Mouse (Mus musculus) stomach, embryonic 15.5 days (tissue): ENCODE measurements around the gene Cyb5r4. TPM values are rescaled to one million over a fixed set of nuclear protein-coding genes. Genes with fewer than 3 reads are reported as not detected.
"Not testable (repeated sequence)": the region's sequence is repeated elsewhere in the genome, so short reads cannot be mapped to it uniquely, and the experiment has no call there.

Source experiments
- ATAC-seq: fragments of 200-750 bp; cut with Nextera tagmentation; 2 replicates; pipeline ENCODE4 v1.8.0; 2017; ENCODE audit warnings: low read depth, moderate number of reproducible peaks, moderate TSS enrichment; ENCODE audit not compliant: insufficient read depth, low FRiP score
- H3K27ac ChIP-seq: fragments of 300-500 bp; sonication (generic); 2 replicates; pipeline ENCODE4 v1.5.1; 2015; ENCODE audit warnings: mild to moderate bottlenecking, inconsistent platforms
- H3K27me3 ChIP-seq: fragments of 300-500 bp; sonication (generic); replicated peaks from 2 replicates; pipeline ENCODE4 v1.6.1; 2015; ENCODE audit warnings: inconsistent platforms
- H3K36me3 ChIP-seq: fragments of 300-500 bp; sonication (generic); 2 replicates; pipeline ENCODE4 v1.6.1; 2015; ENCODE audit warnings: inconsistent platforms
- H3K4me1 ChIP-seq: fragments of 300-500 bp; sonication (generic); 2 replicates; pipeline ENCODE4 v1.6.1; 2015; ENCODE audit warnings: inconsistent platforms
- H3K4me2 ChIP-seq: fragments of 300-500 bp; sonication (generic); 2 replicates; pipeline ENCODE4 v1.6.1; 2015; ENCODE audit warnings: mild to moderate bottlenecking, inconsistent platforms
- H3K4me3 ChIP-seq: fragments of 300-500 bp; sonication (generic); replicated peaks from 2 replicates; pipeline ENCODE4 v1.5.1; 2015; ENCODE audit warnings: inconsistent platforms
- H3K9ac ChIP-seq: fragments of 300-500 bp; sonication (generic); 2 replicates; pipeline ENCODE4 v1.6.1; 2015; ENCODE audit warnings: inconsistent platforms
- H3K9me3 ChIP-seq: fragments of 300-500 bp; sonication (generic); 2 replicates; pipeline ENCODE4 v1.6.1; 2016; ENCODE audit warnings: inconsistent platforms
- WGBS: fragments of 180-500 bp; shearing (Covaris S2); methylation state at CpG from one replicate; pipeline ENCODE4 v1.1.7; 2015; 5-methylcytosine and 5-hydroxymethylcytosine counted together
- polyA plus RNA-seq: library from polyadenylated mRNA; unstranded; fragments of >200 nt; fragmentation: Nextera tagmentation; extraction: Ambion mirVana; gene quantifications from 2 replicates; pipeline ENCODE4 v1.2.1, GENCODE M21; 2015

Gene Cyb5r4
- polyA plus RNA-seq, 1 experiment from 2014 or later, result 58.0 TPM

- H3K4me3 ChIP-seq, result no peak overlapping the region
- no peaks in the 10 kb centered on the region for H3K27me3 ChIP-seq
- no peaks in the 10 kb centered on the region for H3K9me3 ChIP-seq
- H3K27ac ChIP-seq, result no peak overlapping the region
- H3K4me2 ChIP-seq, result no peak overlapping the region
- H3K36me3 ChIP-seq, result no peaks in the 10 kb centered on the region
- 46% methylated on average over 6 of the region's 6 CpGs for WGBS
- ATAC-seq, result no peak
- no peaks in the 10 kb centered on the region for H3K4me1 ChIP-seq
- no peak overlapping the region for H3K9ac ChIP-seq
Observed at GRCm38 (mm10) chr9:87115456-87115931, 93.7 kb downstream of the Cyb5r4 start.

- no peaks in the 10 kb centered on the region for H3K36me3 ChIP-seq
- ATAC-seq, result no peak
- H3K9me3 ChIP-seq, result no peaks in the 10 kb centered on the region
- no peaks in the 10 kb centered on the region for H3K4me1 ChIP-seq
- H3K27me3 ChIP-seq, result no peaks in the 10 kb centered on the region
- no peak overlapping the region for H3K4me3 ChIP-seq
- no peak overlapping the region for H3K9ac ChIP-seq
- no peak overlapping the region for H3K27ac ChIP-seq
- no peak overlapping the region for H3K4me2 ChIP-seq
- WGBS, result 56% methylated on average over 1 of the region's 1 CpGs
Observed at GRCm38 (mm10) chr9:87115978-87116377, 94.2 kb downstream of the Cyb5r4 start.

- no peak for ATAC-seq
- Histone ChIP-seq H3K9ac (no peak overlapping the region), H3K4me2 (no peak overlapping the region), H3K9me3 (no peaks in the 10 kb centered on the region), H3K36me3 (no peaks in the 10 kb centered on the region), H3K27ac (no peak overlapping the region), H3K4me3 (no peak overlapping the region), H3K4me1 (no peaks in the 10 kb centered on the region), H3K27me3 (no peaks in the 10 kb centered on the region)
- 53% methylated on average over 3 of the region's 3 CpGs for WGBS
Observed at GRCm38 (mm10) chr9:87118996-87119395, 97.2 kb downstream of the Cyb5r4 start.

- no peak for ATAC-seq
- Histone ChIP-seq H3K4me2 (no peak overlapping the region), H3K9me3 (no peaks in the 10 kb centered on the region), H3K9ac (no peak overlapping the region), H3K27ac (no peak overlapping the region), H3K4me3 (no peak overlapping the region), H3K4me1 (no peaks in the 10 kb centered on the region), H3K36me3 (no peaks in the 10 kb centered on the region), H3K27me3 (no peaks in the 10 kb centered on the region)
- WGBS, result 55% methylated on average over 9 of the region's 9 CpGs
Observed at GRCm38 (mm10) chr9:87121956-87122493, 100.2 kb downstream of the Cyb5r4 start.

GRCm38 (mm10) chr9:87127046-87127445, 105.2 kb downstream of the Cyb5r4 start:
- H3K4me1 ChIP-seq, H3K9me3 ChIP-seq, H3K36me3 ChIP-seq, H3K9ac ChIP-seq, H3K4me3 ChIP-seq, H3K4me2 ChIP-seq, H3K27me3 ChIP-seq, ATAC-seq, H3K27ac ChIP-seq: not testable (repeated sequence)
- 72% methylated on average over 6 of the region's 6 CpGs for WGBS

Other genes with a start within 250 kb of the Cyb5r4 start
- 4.7 and 6.8 TPM in 2 replicates for gene Snap91, start 141.4 kb upstream of the Cyb5r4 start, polyA plus RNA-seq
- 0.50 and 0.70 TPM in 2 replicates for gene Ripply2, start 6.5 kb upstream of the Cyb5r4 start, polyA plus RNA-seq
- gene Mrap2, start 122.3 kb downstream of the Cyb5r4 start, polyA plus RNA-seq, result 0.15 and 0.22 TPM in 2 replicates
- gene Cep162, start 233.5 kb downstream of the Cyb5r4 start, polyA plus RNA-seq, result 5.5 and 6.2 TPM in 2 replicates